Mouse (Mus musculus): ENCODE results near the gene Uaca.

DNA sequence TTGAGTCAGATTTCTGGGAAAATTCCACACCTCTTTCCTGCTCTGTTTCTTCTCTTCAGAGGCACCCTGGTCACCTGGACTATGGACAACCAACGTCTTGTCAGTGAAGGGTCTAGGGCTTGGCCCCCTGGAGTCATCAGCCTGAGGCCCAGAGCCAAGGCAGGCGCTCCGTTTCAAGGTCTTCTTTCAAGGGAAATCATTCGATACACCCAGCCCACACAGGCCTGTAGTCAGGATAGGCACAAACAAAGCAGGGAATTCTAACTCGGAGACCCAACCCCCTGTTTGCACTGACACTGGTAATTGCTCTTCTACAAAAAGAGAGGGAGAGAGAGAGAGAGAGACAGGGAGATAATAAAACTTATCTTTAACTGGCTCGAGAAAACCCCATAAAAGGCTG is 42.4 kb upstream of the Uaca start:
- TF ChIP-seq POLR2A (IDR thresholded peaks at IDR 0.05; ENCODE audit: borderline replicate concordance, extremely low read depth, low read depth, low read length) (no peak), CTCF (IDR thresholded peaks at IDR 0.05; ENCODE audit: insufficient read depth, low read length) (no peak)

Measured in lung, adult 2 months (tissue).